Mouse (Mus musculus) thymus, adult 2 months (tissue): Measurements from ENCODE around the gene Vps18.

Source experiments
- CTCF ChIP-seq: fragments of 200-500 bp; IDR thresholded peaks from 2 replicates; pipeline ENCODE4 v1.5.1; 2012; ENCODE audit warnings: mild to moderate bottlenecking, control low read depth, low read length, moderate library complexity, borderline replicate concordance; ENCODE audit not compliant: control insufficient read depth, poor library complexity, insufficient read depth; ENCODE audit errors: extremely low read depth
- POLR2A ChIP-seq: fragments of 200-500 bp; IDR thresholded peaks from 2 replicates; pipeline ENCODE4 v1.6.1; 2012; ENCODE audit warnings: mild to moderate bottlenecking, low read length, control low read depth, moderate library complexity; ENCODE audit not compliant: control insufficient read depth, poor library complexity, insufficient read depth; ENCODE audit errors: extremely low read depth

DNA sequence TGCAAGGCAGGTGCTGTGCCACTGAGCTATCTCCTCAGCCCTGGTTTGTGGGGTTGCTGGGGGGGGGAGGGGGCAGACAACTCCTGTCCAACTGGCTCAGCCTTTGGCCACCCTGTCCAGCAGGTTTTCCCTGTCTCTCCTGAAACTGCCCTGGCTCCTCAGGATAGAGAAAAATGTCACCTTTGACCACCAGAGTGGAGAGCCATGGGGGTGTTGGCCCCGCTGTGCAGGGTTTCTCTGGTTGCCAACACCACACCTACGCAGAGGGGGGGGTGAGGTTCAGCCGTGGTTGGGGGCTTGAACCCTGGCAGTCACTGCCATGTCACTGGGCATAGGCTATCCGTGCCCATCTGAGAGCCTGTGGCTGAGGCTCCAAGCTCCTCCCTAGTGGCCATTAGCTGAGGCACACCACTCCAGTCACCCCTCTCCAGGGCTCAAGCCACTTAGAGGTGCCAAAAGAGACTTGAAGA, 38.9 kb upstream of the Vps18 start:
- no peak for TF ChIP-seq CTCF
- no peak for TF ChIP-seq POLR2A
